Mouse (Mus musculus): ENCODE results near the gene Slc24a5. TPM values are rescaled to one million over a fixed set of nuclear protein-coding genes. Genes with fewer than 3 reads are reported as not detected.
A peak's percentile ranks its signal among the peaks of the same experiment; 100 is the strongest.
"Not testable (repeated sequence)": the region's sequence is repeated elsewhere in the genome, so short reads cannot be mapped to it uniquely, and the experiment has no call there.

Gene Slc24a5
- total RNA-seq (2021), result not detected

DNA sequence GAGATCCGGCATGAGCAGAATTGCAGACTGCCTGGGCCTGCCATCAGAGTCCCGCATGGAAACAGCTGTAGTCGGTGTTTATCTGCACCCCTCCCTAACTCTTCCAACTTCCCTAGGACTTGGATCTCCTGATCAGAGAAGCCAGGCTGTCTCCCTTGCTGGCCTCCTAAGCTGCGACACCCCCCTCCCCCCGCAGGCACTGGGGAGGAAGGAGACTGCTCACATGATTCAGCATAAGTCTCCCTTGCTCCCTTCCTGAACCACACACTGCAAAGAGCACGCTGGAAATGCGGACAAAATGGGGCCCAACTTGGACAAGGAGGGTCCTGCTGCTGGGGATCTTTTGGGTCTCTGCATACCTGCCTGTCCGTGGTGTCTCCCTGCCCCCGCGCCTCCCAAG is at the start of gene Slc24a5:
Gene Slc24a5 (plus strand): TSS at position 231 of the 400 bp plus-strand sequence.
- no peak for DNase-seq
- intact Hi-C loops (cut with DNase I), result no loop called here

DNA sequence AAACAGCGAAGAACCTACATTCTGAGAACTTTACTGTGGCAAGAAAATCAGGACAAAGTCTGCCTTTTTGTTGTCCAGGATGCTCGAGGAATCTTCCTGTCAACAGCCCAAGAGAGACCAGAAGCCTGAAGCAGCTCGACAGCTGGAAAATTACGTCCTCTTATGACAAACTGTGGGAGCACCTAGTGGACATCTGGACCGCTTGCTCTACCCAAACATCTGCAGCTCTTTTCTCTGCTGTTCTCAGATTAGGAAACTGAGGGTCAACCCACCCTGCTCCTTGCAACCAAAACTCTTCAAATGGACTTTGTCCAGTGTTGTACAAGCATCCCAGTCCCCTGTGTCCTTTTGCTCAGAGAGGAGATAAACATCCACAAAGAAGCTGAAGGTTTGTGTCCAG is 43.5 kb upstream of the Slc24a5 start:
- intact Hi-C loops (cut with DNase I), result no loop called here
- DNase-seq, result no peak

DNA sequence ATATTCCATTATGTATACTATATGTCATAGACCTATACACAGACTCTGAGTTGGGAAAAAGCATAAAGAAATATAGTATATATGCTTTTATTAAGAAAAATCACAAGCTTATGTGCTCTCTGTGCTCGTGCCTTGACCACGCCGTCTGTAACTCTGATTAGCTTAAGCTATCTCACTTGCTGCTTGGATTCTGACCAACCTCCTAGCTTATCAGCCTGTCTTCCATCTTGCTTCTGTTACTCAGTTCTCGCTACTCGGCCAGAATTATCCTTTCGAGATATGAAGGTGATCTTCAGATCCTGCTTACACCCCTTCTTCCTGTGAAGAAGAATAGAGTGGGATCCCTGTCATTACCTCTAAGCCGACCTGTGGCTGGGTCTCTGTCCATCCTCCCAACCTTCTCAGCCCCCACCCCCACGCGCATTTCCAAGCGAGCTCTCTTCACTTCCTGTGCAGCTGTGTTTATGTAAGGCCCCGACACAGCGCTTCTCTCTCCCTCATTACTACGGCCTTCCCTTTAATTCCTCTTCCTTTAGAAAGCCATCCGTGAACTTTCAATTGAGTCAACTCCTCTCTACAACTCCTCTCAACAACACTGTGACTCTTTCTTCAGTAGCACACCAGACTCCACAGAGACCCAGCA is 41.4 kb upstream of the Slc24a5 start:
- intact Hi-C loops (cut with DNase I), result no loop called here
- no peak for DNase-seq

DNA sequence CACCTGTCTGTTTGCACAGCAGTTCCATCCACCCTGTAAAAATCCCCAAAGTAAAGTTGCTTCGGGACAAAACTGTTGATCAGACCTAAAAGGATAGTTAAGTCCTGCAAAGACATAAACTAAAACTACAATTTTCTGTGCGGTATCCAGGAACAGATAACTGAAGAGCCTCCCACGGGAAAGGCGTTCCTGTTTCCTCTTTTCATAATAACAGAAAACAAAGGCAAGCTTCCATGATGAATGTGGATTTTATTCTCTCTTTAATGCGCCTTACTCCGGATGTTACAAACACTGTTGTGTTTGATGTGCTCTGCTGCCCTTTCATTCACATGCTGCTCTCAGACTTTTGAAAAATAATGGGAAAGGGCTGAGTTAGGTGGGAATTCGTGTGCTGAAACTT is 37.3 kb upstream of the Slc24a5 start:
- no peak for DNase-seq
- intact Hi-C loops (cut with DNase I), result no loop called here

DNA sequence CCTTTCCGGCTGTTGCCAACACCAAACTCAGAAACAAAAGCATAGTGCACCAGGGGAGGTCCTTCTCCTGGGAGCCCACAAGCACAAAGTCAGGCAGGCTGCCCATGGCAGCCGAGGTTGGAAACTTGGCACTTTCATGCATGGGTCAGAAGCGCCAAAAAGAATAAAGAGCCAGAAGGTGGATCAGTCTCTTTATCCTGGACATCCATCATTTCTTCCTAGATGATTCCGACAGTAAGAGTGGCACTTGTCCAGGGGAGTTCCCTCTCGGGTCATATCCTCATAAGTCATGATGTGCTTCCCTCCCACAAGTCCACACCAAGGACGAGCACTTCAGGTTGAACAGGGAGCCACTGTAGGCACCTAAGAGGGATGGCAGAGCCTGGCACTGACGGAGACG is 36.8 kb upstream of the Slc24a5 start:
- intact Hi-C loops (cut with DNase I), result no loop called here
- peak; percentile 71 for DNase-seq

DNA sequence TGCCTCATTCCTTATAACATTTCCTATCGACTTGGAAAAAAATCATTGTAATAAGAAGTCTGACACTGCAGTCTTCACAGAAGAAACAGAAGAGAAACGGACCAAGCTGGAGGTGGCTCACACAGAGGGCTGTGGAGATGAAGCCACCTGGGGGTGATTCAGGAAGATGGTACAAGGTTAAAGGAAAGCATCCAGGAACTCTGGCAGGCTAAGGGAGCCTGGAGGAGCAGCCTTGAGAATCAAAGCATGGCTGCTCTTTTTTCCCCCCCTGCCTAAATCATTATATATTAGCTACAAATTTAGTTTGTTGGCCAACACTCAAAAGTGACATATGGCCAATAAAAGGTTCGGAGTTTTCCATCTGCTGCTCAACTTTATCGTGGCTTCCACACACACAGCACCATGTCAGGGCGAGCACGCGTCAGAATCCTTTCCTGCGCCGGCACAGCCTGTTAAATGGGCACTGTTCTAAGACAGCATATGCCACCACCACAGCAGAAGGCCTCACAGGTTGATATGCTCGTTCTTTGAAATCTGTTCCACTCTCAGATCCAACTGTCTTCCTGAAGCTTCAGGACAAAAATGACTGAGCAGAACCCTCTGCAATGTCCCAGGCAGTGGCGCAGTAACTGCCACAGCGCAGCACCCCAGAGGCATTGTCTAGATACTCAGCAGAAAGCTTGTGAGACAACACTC is 36.2 kb upstream of the Slc24a5 start:
- DNase-seq, result peak; percentile 71
- intact Hi-C loops (cut with DNase I), result no loop called here

DNA sequence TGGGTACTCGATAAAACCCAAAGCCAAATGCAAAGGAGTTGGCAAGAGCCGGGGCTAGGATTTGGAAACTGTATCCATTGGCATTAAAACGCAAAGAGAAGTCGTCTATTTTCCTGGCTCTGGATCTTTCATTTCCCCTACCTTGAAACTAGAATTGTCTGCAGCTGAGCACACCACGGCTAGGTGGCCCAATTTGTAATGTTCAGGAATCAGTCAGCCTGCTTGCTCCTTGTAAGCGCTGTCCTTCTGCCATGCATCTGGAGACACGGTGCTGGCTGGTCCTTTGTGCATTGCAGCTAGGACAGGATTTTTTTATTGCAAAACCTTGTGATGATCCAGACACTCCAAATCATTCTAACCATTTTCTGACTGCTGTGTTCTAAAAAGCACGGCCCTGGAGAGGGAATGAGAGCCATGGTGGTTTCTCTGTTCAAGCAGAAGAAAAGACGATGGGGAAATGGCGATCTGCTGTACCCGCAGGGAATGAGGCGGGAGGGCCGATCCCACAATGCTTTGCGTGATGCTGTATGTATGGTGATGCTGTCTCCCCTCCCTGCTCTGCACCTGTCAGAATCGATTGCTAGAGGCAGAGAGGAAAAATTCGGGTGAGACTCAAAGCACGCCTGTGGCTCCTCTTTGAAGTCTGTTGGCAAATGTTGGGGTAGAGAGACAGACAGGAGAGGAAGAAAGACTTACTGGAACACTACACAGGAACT is 35.5 kb upstream of the Slc24a5 start:
- intact Hi-C loops (cut with DNase I), result no loop called here
- peak; percentile 79 for DNase-seq

DNA sequence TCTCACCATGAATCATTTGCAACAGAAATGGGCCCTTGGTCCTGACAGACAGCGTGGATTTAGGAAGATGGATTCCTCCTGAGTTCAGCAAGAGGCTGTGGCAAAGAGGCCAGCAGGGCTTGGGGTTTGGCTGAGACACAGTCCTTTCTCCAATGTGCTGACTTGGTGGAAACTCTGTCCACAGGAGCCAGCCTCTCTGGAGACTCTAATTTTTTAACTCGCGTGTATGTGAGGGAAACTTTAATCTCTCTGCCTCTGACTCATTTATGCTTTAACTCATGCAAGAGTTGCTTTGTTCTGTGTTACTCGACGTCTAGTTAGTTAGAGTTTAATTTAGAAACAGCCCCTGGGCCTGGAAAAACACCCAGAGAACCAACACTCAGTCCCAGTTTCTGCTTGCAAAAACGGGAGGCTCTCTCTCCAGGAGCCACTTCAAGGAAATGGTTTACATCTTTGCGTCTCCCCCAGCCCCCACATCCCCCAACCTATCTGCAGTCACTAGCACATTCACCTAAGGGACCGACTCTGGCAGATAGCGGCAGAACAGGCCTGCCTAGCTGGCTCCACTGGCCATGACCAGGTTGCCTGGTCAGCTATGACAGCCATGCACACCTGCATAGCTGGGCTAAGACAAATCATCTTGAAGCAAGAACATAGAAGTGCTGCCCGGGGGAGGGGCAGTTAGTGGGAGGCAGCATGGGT is 34.7 kb upstream of the Slc24a5 start:
- intact Hi-C loops (cut with DNase I), result no loop called here
- DNase-seq, result no peak

DNA sequence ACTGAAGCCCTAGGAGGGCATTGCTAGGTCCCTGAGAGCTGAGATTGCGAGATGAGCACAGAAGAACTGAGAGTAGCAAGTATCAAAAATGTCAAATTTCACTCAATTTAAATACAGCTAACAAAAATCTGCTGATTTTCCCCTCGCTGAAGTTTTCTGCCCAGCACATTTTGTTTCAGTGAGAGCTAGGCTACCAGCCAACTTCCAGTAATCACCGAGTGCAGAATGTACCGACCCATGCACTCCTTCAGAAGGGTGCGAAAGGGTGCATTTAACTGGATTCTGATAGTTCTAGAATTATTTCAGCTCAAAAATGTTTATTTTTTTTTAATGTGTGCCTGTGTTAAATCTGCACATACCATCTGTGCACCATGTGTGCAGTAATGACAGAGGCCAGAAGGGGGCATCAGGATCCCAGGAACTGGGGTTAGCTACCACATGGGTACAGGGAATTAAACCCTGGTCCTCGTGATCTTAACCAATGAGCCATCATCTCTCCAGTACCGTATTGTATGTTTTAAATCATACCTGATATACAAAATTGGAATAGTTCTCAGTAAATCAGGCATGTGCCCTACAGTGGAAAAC is 12.5 kb upstream of the Slc24a5 start:
- DNase-seq, result no peak
- intact Hi-C loops (cut with DNase I), result loop anchor here (5.0 kb wide), 1 partner anchor 132 kb away; no protein-coding TSS in a partner anchor

DNA sequence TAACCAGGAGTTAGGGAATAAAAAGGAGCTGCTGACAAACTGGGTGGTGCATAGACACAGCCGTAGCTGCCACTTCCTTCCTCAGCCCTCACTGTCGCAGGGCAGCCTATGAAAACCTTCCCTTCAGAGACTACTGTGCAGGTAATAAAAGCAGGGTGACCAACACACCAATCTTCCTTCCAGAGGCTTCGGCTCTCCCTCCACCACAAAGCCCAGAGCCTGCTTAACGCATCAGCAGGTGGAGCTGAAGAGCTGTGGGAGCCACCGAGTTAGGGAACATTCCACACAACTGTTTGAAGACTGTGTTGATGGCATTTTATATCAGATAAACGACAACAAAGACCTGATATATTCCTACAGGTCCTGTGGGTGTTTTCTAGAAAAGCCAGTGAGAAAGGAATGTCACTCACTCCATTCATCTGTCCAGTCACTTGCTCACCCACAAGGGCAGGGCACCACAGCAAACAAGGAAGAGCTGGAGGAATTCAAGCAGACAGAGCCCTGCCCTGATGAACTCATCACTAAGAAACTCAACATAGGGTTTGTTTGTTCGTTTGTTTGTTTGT is 10.6 kb upstream of the Slc24a5 start:
- peak; percentile 25 for DNase-seq
- intact Hi-C loops (cut with DNase I), result loop anchor here (5.0 kb wide), 1 partner anchor 130 kb away; no protein-coding TSS in a partner anchor

DNA sequence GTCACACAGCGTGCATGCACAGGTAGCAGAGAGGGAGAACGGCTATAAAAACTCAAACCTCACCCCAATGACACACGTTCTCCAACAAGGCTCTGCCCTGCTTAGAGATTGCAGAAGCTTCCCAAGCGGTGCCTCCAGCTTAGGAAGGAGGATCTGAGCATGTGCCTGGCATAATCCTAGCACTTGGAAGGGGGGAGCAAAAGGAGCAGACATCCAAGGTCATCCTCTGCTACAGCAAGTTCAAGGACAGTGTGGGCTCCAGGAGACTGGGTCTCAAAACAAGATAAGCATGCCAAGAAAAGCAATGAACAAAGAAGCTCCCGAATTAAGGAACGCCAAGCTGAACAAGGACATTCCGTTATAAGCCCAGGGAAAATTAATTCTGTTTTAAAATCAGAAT is 6.5 kb upstream of the Slc24a5 start:
- intact Hi-C loops (cut with DNase I), result no loop called here
- no peak for DNase-seq

DNA sequence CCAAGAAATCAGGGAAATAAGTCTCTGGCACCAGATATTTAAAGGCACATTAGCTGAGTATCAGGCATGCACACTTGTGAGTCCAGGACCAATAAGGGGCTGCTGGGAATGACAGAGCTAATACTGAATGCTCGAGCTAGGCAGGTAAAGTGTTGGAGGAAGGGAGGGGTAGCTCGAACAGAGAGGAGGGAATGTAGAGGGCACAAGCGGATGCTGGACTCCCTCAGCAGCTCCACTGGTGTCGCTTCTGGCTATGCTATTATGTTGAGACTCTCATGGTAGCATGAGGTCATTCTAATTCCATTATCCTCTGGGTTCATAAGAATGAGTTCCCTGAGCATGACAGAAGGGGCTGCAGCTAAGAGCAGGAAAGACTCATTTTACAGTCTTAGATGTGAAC is 5.0 kb upstream of the Slc24a5 start:
- intact Hi-C loops (cut with DNase I), result no loop called here
- DNase-seq, result no peak

DNA sequence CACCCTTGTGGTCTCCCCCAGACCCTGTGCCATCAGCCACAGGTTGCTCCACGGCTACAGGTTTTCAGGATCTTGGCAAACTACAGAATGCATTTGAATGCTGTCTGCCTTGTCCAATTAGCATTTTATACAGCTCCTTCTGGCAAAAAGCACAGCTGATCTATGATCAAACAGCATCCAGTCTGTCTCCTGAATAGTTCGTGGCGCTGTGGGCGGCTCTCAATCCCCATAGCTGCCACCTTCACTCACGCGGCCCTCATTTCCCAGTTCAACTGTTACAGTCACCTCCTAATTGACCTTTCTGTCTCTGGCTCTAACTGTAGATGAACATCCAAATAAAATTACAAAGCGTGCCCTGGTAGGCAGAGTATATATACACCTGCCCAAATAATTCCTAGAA is 551 bp upstream of the Slc24a5 start:
- DNase-seq, result no peak
- intact Hi-C loops (cut with DNase I), result no loop called here

DNA sequence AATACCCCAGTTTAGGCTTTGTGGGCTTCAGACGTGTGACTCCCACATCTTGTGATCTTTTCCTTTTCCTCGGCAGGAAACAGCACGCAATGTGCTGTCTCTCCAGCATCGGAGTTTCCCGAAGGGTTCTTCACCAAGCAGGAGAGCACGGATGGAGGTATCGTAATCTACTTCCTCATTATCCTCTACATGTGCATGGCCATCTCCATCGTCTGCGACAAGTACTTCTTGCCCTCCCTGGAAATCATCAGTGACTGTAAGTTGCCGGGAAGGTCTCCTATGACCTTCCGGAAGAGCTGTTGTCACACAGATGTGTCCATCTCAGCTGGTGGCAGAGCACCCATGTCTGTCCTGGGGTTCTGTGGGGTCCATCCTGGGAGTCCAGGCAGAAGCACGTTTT is 772 bp downstream of the Slc24a5 start:
- intact Hi-C loops (cut with DNase I), result no loop called here
- DNase-seq, result no peak

DNA sequence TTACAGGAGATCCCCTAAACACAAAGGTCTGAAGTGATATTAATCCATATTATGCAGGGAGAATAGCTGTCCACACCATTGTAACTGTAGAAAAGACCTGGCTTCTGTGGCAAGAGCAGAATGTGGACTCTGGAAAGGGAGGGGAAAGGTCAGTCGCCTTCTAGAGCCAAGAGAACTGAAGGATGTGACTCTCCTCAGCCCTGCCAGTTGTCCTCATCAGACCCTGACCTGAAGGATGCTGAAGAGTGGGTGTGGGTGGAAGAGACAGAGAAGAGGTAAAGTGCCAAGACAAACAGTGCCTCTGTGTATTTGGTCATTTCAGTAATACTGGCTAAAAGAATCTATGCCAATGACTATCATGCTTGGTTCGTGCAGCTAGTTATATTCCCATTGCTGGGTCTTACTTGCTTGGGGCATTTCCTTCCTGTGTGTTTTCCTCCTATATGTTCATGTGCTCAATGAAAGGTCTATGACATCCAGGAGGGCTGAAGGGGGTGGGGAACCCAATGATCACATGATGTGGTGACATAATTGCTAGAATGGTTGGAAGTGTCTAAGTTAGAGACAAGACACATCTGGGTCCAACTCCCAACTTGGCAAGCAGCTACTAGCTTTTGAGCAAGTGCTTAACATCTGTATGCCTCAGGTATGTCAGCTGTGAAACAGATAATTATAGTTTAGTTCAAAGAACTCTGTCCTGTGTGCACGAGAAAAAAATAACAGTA is 5.3 kb downstream of the Slc24a5 start:
- no peak for DNase-seq
- intact Hi-C loops (cut with DNase I), result no loop called here

DNA sequence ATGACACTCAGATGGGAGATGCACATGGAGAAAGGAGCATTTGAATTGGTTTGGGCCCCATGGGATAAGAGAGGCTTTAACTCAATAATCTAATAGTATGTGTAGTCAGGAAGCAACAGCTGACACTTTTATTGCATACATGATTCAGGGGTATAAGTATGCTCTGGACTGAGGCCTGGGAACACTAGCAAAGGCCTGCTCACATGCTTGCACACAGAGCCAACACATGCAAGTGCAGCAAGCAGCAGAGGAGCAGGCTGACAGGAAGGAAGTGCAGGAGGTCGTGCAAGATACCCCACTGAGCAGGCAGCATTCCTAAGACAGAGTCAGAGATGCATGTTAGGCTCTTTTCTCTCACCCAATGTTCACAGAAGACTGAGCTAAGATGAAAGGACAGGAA is 16.0 kb downstream of the Slc24a5 start:
- intact Hi-C loops (cut with DNase I), result no loop called here
- DNase-seq, result no peak

DNA sequence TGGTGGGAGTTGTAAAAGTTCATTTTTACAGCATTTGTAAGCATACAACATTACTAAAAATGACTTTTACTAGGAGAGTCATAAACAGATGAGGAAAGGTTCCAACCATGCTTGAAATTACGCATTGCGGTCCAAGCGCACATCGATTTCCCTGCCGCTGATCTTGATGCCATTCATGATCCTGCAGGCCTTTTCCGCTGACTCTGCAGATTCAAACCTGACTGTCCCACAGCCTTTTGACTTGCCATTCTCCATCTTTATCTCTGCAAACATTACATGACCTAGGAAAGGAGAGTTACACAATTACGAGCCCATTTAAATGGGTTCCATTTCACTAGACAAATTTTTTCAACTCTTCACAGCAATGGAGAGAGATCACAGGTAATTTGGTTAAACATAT is 20.8 kb downstream of the Slc24a5 start:
- intact Hi-C loops (cut with DNase I), result no loop called here
- DNase-seq, result no peak

DNA sequence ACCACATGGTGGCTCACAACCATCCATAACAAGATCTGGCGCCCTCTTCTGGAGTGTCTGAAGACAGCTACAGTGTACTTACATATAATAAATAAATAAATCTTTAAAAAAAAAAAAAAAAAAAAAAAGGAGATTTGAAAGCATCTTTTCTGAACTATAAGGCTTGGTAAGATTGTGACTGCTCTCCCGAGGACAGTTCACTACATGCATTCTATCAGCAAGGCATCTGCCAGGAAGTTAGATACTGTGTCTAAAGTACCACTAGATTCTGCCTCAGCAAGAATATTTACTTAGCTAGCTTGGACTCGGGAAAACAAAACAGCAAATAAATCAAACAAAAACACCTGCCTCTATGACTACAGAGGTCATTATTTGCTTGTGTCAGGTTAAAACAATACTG is 24.2 kb downstream of the Slc24a5 start:
- intact Hi-C loops (cut with DNase I); DNase-seq: not testable (repeated sequence)

DNA sequence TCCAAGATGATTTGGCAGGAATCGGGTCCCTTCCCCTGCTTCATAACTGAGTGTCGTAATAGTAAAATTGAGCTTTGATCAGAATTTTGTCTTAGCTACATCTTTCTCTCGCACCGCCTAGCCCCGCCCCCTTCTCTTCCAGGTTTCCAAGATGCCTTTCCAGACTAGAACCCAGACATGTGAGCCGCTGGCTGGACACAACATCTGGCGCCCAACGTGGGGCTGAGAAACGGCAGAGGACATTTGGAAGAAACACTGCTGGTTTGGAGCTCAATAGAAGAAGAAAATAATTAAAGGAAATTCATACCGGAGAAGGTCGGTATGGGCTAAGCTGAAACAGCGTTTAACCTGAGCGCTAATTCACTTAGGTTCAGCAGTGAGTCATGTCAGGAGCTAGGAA is 36.6 kb downstream of the Slc24a5 start:
- DNase-seq; intact Hi-C loops (cut with DNase I): not testable (repeated sequence)

DNA sequence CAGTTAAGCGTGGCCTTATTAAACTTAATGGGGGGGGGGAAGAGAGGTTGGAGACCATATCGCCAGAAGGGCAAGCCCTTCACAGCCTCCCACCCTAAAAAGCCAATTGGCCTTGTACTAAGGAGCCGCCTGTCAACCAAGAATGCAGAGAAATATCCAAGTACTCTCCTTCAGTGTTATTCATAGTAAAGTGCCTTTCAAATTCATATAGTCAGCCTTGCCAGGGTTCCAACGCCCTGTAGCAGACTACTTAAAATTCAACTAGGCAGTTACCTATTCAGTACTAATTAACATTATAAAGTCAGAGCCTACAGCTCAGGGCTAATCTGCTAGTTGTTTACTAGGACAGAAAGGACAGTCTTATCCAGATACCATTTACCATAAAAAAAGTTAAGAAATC is 38.6 kb downstream of the Slc24a5 start:
- DNase-seq; intact Hi-C loops (cut with DNase I): not testable (repeated sequence)
